In genomic region chr16:97021496-97021895, GRCm38 (mm10) we compare ENCODE assay signal across 20 mouse cellular contexts.
"Had no signal": no experiment of that assay in that cellular context is flagged by ENCODE, and none has a peak within 500 bp of the region (broad histone marks: within the 10 kb centered on the region; RNA-seq: fewer than 3 reads in every experiment).

No protein-coding gene starts in this region.

- H3K4me2 ChIP-seq: liver, embryonic 12.5 days; lung, embryonic 14.5 days; midbrain, embryonic 11.5 days; midbrain, embryonic 13.5 days; neural tube, embryonic 13.5 days; neural tube, embryonic 15.5 days had no signal

- ATAC-seq: liver, embryonic 12.5 days; midbrain, embryonic 13.5 days had no signal

- H3K4me1 ChIP-seq: megakaryocyte, embryonic 14.5 days had no signal

- H3K4me3 ChIP-seq: liver, embryonic 12.5 days; megakaryocyte, embryonic 14.5 days; midbrain, embryonic 13.5 days; myocyte; neural tube, embryonic 13.5 days; neural tube, embryonic 15.5 days had no signal

- H3K9ac ChIP-seq: liver, embryonic 12.5 days; liver, embryonic 14.5 days; lung, embryonic 14.5 days; midbrain, embryonic 13.5 days; neural tube, embryonic 13.5 days; neural tube, embryonic 15.5 days had no signal

- H3K36me3 ChIP-seq: liver, embryonic 12.5 days; midbrain, embryonic 13.5 days; neural tube, embryonic 13.5 days; neural tube, embryonic 15.5 days had no signal

- H3K27me3 ChIP-seq: megakaryocyte, embryonic 14.5 days; midbrain, embryonic 13.5 days; neural tube, embryonic 13.5 days; neural tube, embryonic 15.5 days had no signal

- H3K9me3 ChIP-seq: liver, embryonic 12.5 days; megakaryocyte, embryonic 14.5 days; midbrain, embryonic 13.5 days; neural tube, embryonic 13.5 days; neural tube, embryonic 15.5 days had no signal

- DNase-seq: lung, adult 18-20 months; lung, embryonic 14.5 days; lung, postnatal 10 days; lung, postnatal 4 days; retina, postnatal 1 day; right cerebral cortex, adult 18-20 months; right cerebral cortex, postnatal 25 days; right cerebral cortex, postnatal 4 days; spleen, adult 18-20 months; thymus, adult 18-20 months; thymus, postnatal 14 days; thymus, postnatal 36 days had no signal

- H3K27ac ChIP-seq: liver, embryonic 12.5 days; liver, embryonic 14.5 days; midbrain, embryonic 13.5 days; neural tube, embryonic 13.5 days; neural tube, embryonic 15.5 days had no signal
